Mouse (Mus musculus): ENCODE results near the gene Exosc7.

GRCm38 (mm10) chr9:123153121-123153520, 40.1 kb downstream of the Exosc7 start:
- TF ChIP-seq CTCF (IDR thresholded peaks at IDR 0.05; ENCODE audit: low read depth, low read length) (no peak), POLR2A (IDR thresholded peaks at IDR 0.05; ENCODE audit: borderline replicate concordance, low read depth, low read length) (no peak)

Data from bone marrow macrophage, adult 2 months (primary cell).